Mouse (Mus musculus) cerebellum, adult 9-11 months (tissue): ENCODE results near the gene Pbxip1.

Source experiments
- DNase-seq: peaks from one replicate; pipeline ENCODE4 v3.0.0; 2022

Gene Pbxip1

DNA sequence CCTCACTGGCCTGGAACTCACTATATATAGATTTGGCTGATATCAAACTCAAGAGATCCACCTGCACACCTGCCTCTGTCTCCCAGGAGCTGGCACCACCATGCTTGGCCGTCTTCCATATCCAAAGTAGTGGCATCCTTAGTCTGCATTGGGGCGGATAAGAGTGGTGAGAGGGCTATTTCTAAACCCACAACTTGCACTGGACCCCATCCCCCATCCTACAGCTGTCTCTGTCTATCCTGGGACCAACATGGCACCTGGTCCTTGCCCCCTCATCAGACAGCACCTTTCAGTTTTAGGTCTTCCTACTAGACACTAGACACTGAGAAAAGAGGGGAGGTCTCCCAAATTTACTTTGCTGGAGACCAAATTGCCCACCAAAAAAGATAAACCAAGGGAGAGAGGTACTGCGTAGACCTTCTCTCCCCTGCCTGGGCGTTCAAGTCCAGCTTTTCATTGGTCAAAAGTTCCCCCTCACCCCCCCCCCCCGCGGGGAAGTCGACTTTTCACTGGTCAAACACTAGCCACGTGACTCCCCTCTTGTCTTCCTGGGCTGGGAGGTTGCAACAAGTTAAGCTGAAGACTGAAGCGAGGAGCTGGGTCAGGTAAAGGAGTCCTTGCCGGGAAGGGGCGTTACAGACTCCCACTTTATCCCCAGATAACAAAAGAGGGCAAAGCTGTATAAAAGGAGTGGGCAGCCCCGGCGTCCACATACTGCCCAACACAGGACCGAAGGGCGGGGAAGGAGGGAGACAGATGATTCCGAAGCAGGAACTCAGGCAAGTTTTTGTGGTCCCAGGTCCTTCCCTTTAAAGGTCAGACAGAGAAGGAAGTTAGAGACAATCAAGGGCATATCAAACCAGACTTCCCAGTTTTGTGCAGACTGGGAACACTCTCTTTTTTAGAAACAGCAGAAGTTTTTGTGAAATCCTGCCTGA lies at the start of gene Pbxip1:
TSS of gene Pbxip1 (plus strand) at position 531 of the 938 bp plus-strand sequence.
- DNase-seq, result no peak

- DNase-seq, result peak; percentile 71
Measured at GRCm38 (mm10) chr3:89387632-89388031, 48.9 kb upstream of the Pbxip1 start.

GRCm38 (mm10) chr3:89388134-89388881 lies 48.2 kb upstream of the Pbxip1 start:
- DNase-seq, result peak; percentile 76

DNA sequence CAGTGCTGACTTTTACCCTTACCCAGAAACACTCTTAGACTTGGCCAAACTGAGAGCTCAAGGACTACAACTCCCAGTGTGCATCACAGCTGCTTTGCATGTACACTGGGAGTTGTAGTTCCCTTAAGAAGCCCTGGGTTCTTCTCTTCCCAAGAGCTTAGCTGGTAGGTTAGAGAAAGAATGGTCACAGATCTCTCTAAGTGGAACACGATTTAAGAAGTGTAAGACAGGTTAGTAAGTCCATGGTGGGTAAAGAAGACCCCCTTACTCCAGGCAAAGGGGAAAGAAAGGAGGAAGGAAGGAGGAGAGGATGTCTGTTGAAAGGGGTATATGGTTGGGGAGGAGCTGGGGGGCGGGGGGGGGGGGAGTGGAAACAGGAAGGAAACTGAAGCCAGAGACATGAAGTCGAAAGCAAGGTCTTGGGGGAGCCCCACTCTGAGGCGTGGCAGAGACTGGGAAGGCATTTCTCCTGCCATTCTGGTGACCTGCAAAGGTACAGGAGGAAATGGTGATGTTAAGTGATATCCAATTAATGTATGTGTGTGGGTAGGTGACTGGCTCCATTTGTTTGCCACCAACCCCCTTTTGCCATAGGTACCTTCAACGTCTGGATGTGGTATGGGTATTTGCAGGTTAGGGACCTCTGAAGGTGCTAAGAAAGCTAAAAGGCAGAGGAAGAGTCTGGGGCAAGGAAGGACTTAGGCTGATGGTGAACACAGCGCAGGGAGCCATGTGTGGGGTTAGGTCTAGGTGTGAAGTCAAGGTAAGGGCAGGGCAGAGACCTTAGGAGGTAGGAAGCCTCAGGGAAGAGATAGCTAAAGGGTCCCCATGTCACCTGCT lies 47.4 kb upstream of the Pbxip1 start:
- peak; percentile 52 for DNase-seq

GRCm38 (mm10) chr3:89390111-89390515 lies 46.4 kb upstream of the Pbxip1 start:
- DNase-seq, result peak; percentile 76

GRCm38 (mm10) chr3:89390699-89391662 lies 45.5 kb upstream of the Pbxip1 start:
- peak; percentile 78 for DNase-seq

GRCm38 (mm10) chr3:89391663-89392511 lies 44.6 kb upstream of the Pbxip1 start:
- DNase-seq, result peak; percentile 84

DNA sequence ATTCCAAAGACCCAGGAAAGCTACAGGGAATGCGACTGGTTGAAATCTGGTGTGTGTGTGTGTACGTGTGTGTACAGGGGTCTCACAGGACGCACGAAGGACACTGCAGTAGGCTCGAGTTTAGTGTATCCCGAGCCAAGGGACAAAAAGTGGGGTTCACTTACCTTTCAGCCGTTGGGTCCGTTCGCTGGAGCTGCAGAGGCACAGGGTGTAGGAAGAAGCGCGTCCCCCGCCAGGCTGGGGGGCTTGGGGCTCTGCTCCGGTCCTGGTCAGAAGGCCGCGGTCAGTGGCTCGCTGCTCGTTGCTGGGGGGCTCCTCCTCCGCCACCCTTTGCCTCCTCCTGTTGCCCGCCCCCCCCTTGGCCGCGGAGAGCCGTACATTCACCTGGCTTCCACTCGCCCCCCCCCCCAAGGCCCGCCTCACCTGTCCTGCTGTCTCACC lies 43.6 kb upstream of the Pbxip1 start:
- peak; percentile 79 for DNase-seq

GRCm38 (mm10) chr3:89393605-89394004 lies 42.9 kb upstream of the Pbxip1 start:
- peak; percentile 100 for DNase-seq

DNA sequence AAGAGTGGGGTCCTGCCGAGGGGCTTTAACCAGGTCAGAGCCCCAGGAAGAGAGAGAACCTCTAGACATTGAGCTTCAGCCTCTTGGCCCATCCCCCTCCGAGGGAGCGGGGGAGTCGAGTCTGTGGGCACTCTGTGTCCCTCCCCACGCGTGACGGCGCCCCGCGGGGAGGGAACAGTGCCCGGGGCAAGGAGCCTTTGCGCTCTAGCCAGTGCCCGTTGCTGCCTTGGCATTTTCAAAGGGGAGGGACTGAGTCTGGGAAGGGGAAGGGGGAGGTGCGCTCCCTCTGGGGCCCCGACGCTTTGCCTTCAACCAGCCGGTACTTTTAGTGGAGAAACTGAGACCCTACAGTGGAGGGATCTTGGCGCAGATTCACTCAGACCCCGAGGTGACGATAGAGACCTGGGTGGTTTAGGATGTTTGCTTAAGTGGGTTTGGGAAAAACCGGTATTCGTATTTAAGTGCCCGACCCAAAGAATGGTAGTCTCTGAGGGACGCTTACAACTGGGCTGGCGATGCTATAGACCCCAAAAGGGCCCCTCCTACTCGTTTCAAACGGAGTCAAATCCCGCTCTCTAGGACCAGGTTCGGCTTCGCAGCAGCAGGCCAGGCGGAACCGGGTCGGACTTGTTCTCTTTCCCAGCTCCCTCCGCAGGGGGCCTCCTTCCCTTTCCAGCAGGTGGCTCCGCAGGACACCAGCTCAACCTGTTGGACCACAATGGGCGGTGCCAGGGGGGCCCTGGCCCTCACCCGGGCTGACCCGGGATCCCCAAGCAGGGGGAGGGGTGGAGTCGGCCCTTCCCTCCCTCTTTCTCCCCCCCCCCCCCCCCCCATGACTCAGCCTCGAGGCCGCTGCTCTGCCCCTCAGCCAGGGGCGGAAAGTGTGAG lies 42.3 kb upstream of the Pbxip1 start, which contains the start of gene Zbtb7b:
TSS of gene Zbtb7b (minus strand) at position 771 of the 888 bp plus-strand sequence.
- DNase-seq, result peak; percentile 94

DNA sequence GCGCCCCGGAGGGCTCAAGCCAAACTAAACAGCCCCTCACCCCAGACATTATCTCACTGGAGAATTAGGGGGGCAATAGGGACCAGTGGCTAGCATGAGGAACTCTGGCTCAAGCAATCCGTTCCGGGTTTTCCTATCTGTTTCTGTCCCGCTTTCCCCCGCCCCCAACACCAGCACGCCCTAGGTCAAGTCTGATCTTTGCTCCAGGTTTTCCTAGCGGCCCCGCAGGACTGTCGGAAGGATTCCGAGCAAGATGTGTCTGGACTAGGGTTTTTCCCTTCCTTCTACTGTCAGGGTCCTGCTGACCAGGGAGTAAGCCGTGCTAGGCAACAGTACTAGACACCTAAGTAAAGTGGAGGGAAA lies 41.6 kb upstream of the Pbxip1 start:
- DNase-seq, result peak; percentile 92

DNA sequence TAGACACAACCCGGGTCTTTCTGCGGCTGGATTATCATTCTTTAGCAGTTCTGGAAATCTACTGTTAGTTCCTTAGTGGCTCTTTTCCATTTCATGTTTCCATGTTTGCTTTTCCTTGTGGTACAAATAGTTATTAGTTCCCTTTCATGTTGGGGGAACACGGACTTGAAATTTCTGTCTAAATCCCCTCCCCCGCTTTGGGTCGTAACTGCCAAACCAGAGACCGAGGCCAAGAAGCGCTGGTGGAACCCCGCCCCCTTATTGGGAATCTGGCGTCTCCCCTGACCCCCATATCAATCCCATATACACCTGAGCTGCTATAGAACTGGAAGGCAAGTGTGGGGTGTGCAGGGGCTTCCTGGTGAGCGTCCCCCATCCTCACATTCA lies 41.1 kb upstream of the Pbxip1 start:
- peak; percentile 76 for DNase-seq

- DNase-seq, result peak; percentile 80
Measured at GRCm38 (mm10) chr3:89395806-89396653, 40.5 kb upstream of the Pbxip1 start.

DNA sequence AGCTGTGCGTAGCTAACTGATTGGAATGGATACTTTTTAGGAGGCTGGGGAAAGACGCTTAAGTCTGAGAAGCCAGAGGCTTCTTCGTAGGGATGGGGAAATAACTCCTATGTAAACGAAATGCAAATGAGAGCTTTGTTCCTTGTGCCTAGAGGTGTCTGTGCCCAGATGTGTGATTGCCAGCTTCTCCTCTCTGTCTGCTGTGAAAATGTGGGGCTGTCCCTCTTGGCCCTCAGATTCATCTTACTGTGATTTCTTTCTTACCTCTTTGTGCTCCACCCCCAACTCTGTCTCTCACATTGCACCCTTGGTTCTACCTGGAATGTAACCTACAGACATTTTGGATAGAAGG lies 39.9 kb upstream of the Pbxip1 start:
- no peak for DNase-seq

DNA sequence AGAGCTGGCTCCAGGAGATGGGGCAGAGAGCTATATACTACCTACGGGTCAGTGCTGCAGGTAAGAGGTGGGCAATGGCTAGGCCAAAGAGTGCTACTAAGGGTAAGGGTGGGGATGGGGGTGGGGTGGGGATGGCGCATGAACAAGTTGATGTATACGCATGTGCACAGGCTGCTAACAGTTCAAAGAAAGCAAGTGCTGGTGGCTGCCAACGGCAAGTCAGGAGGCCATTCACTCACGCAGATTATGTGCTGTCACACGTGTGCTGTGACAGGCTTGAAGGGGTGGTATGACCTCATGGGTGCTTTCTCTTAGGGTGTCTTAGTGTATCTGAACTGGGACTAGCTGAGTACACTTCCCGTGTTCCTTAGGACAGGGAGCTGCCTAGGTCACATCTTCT lies 35.2 kb upstream of the Pbxip1 start:
- DNase-seq, result no peak

- no peak for DNase-seq
Measured at GRCm38 (mm10) chr3:89402693-89403092, 33.8 kb upstream of the Pbxip1 start, which contains the start of gene Lenep. TSS of gene Lenep (minus strand) at chr3:89402793.

GRCm38 (mm10) chr3:89406887-89407286 lies 29.6 kb upstream of the Pbxip1 start:
- DNase-seq, result no peak

GRCm38 (mm10) chr3:89408448-89408847 lies 28.1 kb upstream of the Pbxip1 start:
- DNase-seq, result no peak

GRCm38 (mm10) chr3:89409701-89410100 lies 26.8 kb upstream of the Pbxip1 start:
- DNase-seq, result no peak
